ENCODE assay signal across 8 mouse cellular contexts in the genomic region with DNA sequence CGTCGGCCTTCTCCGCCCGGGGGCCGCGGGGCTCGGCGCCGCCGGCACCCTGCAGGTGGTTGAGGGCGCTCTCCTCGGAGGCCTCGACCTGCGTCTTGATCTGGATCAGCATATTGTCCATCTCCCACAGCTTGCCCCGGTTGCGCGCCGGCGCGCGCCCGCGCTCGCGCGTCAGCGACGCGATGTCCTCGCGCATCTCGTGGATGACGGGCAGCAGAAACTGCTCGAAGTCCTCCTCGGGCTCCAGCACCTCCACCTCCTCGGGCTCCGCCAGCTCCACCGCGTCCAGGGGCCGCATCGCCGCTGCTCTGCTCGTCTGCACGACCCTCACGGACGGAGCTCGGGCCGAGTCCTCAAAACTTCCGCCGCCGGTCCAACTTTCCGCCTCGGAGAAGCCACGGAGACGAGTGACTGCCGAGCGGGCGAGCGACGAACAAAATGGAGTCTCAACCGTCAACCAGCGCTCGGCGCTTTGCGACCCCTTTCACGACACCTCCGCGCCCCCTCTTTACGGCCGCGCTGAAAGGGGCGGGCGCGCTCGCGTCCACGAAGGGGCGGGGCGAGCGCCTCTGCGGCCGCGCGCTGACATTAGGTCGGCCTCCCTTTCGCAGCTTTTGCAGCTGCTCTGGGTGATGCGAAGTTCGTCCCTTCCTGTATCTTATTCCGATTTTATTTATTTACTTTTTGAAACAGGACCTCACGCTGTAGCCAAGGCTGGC. TPM values are rescaled to one million over a fixed set of nuclear protein-coding genes. Genes with fewer than 3 reads are reported as not detected.
DNase-seq lines count a peak whose midpoint lies in the region; ATAC-seq and TF ChIP-seq lines count a peak whose summit lies in the region.
"Not testable (repeated sequence)": the region's sequence is repeated elsewhere in the genome, so short reads cannot be mapped to it uniquely, and the experiment has no call there.

A gene (minus strand): TSS at position 477 of the 719 bp plus-strand sequence.

- H3K9me3 ChIP-seq in E14TG2a.4 (ENCODE audit: low read length); forebrain, embryonic 12.5 days; heart, postnatal 0 days (replicated peaks; ENCODE audit: control insufficient read depth, low read length); liver, embryonic 16.5 days (replicated peaks; ENCODE audit: control insufficient read depth, low read length); neural tube, embryonic 13.5 days: not testable (repeated sequence)

- TF ChIP-seq POLR2A in testis, adult 2 months (IDR thresholded peaks at IDR 0.05; ENCODE audit: control insufficient read depth, low read depth, low read length): peak; percentile 91

- H3K9ac ChIP-seq in forebrain, embryonic 12.5 days: peak within 1 kb of the TSS; percentile 82
- peak within 1 kb of the TSS; percentile 66 for H3K9ac ChIP-seq in heart, postnatal 0 days (replicated peaks; ENCODE audit: low read depth, low read length)
- peak within 1 kb of the TSS; percentile 81 for H3K9ac ChIP-seq in liver, embryonic 16.5 days (ENCODE audit: low read depth, low read length)
- peak within 1 kb of the TSS; percentile 88 for H3K9ac ChIP-seq in neural tube, embryonic 13.5 days

- H3K27me3 ChIP-seq in E14TG2a.4 (ENCODE audit: insufficient read depth, low read length); forebrain, embryonic 12.5 days; heart, postnatal 0 days (ENCODE audit: control insufficient read depth, insufficient read depth, low read length); liver, embryonic 16.5 days (ENCODE audit: control insufficient read depth, insufficient read depth, low read depth, low read length); neural tube, embryonic 13.5 days; testis, adult 2 months (ENCODE audit: control insufficient read depth, insufficient read depth, low read length): not testable (repeated sequence)

- TF ChIP-seq EP300 in heart, postnatal 0 days (IDR thresholded peaks at IDR 0.05; ENCODE audit: low read depth): not testable (repeated sequence)

- peak; percentile 87 for ATAC-seq in forebrain, embryonic 12.5 days (ENCODE audit: low FRiP score)
- peak; percentile 81 for ATAC-seq in heart, postnatal 0 days (ENCODE audit: insufficient read depth, low read depth)
- peak; percentile 81 for ATAC-seq in liver, embryonic 16.5 days (ENCODE audit: low read depth)
- ATAC-seq in neural tube, embryonic 13.5 days (ENCODE audit: low read depth): peak; percentile 83

- peak within 1 kb of the TSS; percentile 95 for H3K27ac ChIP-seq in forebrain, embryonic 12.5 days
- H3K27ac ChIP-seq in heart, postnatal 0 days (ENCODE audit: low read depth): peak within 1 kb of the TSS; percentile 97
- H3K27ac ChIP-seq in liver, embryonic 16.5 days (ENCODE audit: low read length): peak within 1 kb of the TSS; percentile 92
- H3K27ac ChIP-seq in neural tube, embryonic 13.5 days (replicated peaks): peak within 1 kb of the TSS; percentile 97
- H3K27ac ChIP-seq in testis, adult 2 months (ENCODE audit: control insufficient read depth, insufficient read depth, low read depth, low read length): peak within 1 kb of the TSS; percentile 97

- under 1% methylated on average over 90 of the region's 90 CpGs for WGBS in forebrain, embryonic 12.5 days
- under 1% methylated on average over 90 of the region's 90 CpGs for WGBS in heart, postnatal 0 days
- under 1% methylated on average over 90 of the region's 90 CpGs for WGBS in liver, embryonic 16.5 days (ENCODE audit: insufficient replicate concordance)
- WGBS in neural tube, embryonic 13.5 days: under 1% methylated on average over 90 of the region's 90 CpGs

- H3K4me1 ChIP-seq in E14TG2a.4 (replicated peaks; ENCODE audit: low read depth, low read length): peaks cover 47% of the 10 kb centered on the region
- H3K4me1 ChIP-seq in forebrain, embryonic 12.5 days: peaks cover 11% of the 10 kb centered on the region; the same call in 1 of the 2 replicates
- H3K4me1 ChIP-seq in heart, postnatal 0 days (ENCODE audit: control insufficient read depth, insufficient read depth); testis, adult 2 months (ENCODE audit: control insufficient read depth, insufficient read depth, low read length): not testable (repeated sequence)
- peaks cover 13% of the 10 kb centered on the region for H3K4me1 ChIP-seq in liver, embryonic 16.5 days (ENCODE audit: control insufficient read depth, low read depth, low read length)
- peaks cover 17% of the 10 kb centered on the region for H3K4me1 ChIP-seq in neural tube, embryonic 13.5 days (replicated peaks)

- not testable (repeated sequence) for TF ChIP-seq CTCF in E14TG2a.4 (conservative IDR thresholded peaks at IDR 0.05; ENCODE audit: low read length); heart, postnatal 0 days (IDR thresholded peaks at IDR 0.05; ENCODE audit: low read depth); testis, adult 2 months (IDR thresholded peaks at IDR 0.05; ENCODE audit: control insufficient read depth, insufficient read depth, insufficient replicate concordance, low read depth, low read length)

- H3K36me3 ChIP-seq in E14TG2a.4 (ENCODE audit: insufficient read depth, low read length): peaks cover 25% of the 10 kb centered on the region
- peaks cover 18% of the 10 kb centered on the region for H3K36me3 ChIP-seq in forebrain, embryonic 12.5 days (replicated peaks)
- H3K36me3 ChIP-seq in heart, postnatal 0 days (replicated peaks; ENCODE audit: control insufficient read depth, insufficient read depth, low read length); liver, embryonic 16.5 days (ENCODE audit: control insufficient read depth, insufficient read depth); testis, adult 2 months (ENCODE audit: control insufficient read depth, insufficient read depth, low read length): not testable (repeated sequence)
- peaks cover 17% of the 10 kb centered on the region for H3K36me3 ChIP-seq in neural tube, embryonic 13.5 days

- H3K4me2 ChIP-seq in forebrain, embryonic 12.5 days: peak within 1 kb of the TSS; percentile 55
- peak within 1 kb of the TSS; percentile 73 for H3K4me2 ChIP-seq in heart, postnatal 0 days (ENCODE audit: low read depth, low read length)
- peak within 1 kb of the TSS; percentile 88 for H3K4me2 ChIP-seq in liver, embryonic 16.5 days (ENCODE audit: low read depth, low read length)
- H3K4me2 ChIP-seq in neural tube, embryonic 13.5 days: peak within 1 kb of the TSS; percentile 69

- peak; percentile 93 for DNase-seq in c-Kit-positive CD71-positive TER-119-positive erythroid progenitor cells, embryonic 14.5 days (ENCODE audit: low spot score)
- peak; percentile 94 for DNase-seq in heart, postnatal 0 days (ENCODE audit: low spot score)
- DNase-seq in kidney, postnatal 4 days: peak; percentile 93 to 96

- peak within 1 kb of the TSS; percentile 87 for H3K4me3 ChIP-seq in E14TG2a.4 (replicated peaks; ENCODE audit: low read length)
- H3K4me3 ChIP-seq in forebrain, embryonic 12.5 days (replicated peaks): peak within 1 kb of the TSS; percentile 74
- H3K4me3 ChIP-seq in heart, postnatal 0 days (ENCODE audit: low read depth, low read length): peak within 1 kb of the TSS; percentile 73
- H3K4me3 ChIP-seq in liver, embryonic 16.5 days (ENCODE audit: low read depth, low read length): peak within 1 kb of the TSS; percentile 76
- H3K4me3 ChIP-seq in neural tube, embryonic 13.5 days: peak within 1 kb of the TSS; percentile 74
- peak within 1 kb of the TSS; percentile 92 for H3K4me3 ChIP-seq in testis, adult 2 months (ENCODE audit: control insufficient read depth, low read depth, low read length)

RNA-seq across cellular contexts. Expression of the gene that starts here (rescaled TPM):
- polyA plus RNA-seq in forebrain, embryonic 12.5 days (2016; fragmentation: Nextera tagmentation; extraction: Ambion mirVana): 485 and 504 TPM in 2 replicates
- total RNA-seq in heart, postnatal 0 days (2014; rRNA removed; ENCODE audit: low replicate concordance): 222 and 245 TPM in 2 replicates
- polyA plus RNA-seq in heart, postnatal 0 days (2015; fragmentation: Nextera tagmentation; extraction: Ambion mirVana): 247 and 260 TPM in 2 replicates
- polyA plus RNA-seq in liver, embryonic 16.5 days (2015; fragmentation: Nextera tagmentation; extraction: Ambion mirVana): 106 and 110 TPM in 2 replicates
- 323 and 340 TPM in 2 replicates for polyA plus RNA-seq in neural tube, embryonic 13.5 days (2015; fragmentation: Nextera tagmentation; extraction: Ambion mirVana)
- polyA plus RNA-seq in testis, adult 2 months (2012; rRNA removed): 76.5 and 86.7 TPM in 2 replicates

Comparison
In these comparisons a context has a peak if more than half of its experiments do, and no peak if none do; other contexts are left out.
1. Peak in every context shown above with its lines: DNase-seq, ATAC-seq, H3K4me3 ChIP-seq and H3K27ac ChIP-seq.